Mouse (Mus musculus): ENCODE measurements around the gene Ppip5k2. TPM values are rescaled to one million over a fixed set of nuclear protein-coding genes. Genes with fewer than 3 reads are reported as not detected.

Ppip5k2 gene
- total RNA-seq, 1 experiment, result 38.8 TPM

- Histone ChIP-seq H3K4me3 (ENCODE audit: insufficient read depth in 1 of 2, low read depth in 1 of 2, low read length in 2 of 2, poor library complexity in 1 of 2, severe bottlenecking in 1 of 2) (peak within 1 kb of the TSS; percentile 82 to 99), H3K36me3 (ENCODE audit: control insufficient read depth, insufficient read depth, low read length, poor library complexity, severe bottlenecking) (no peaks in the 10 kb centered on the region), H3K9ac (ENCODE audit: insufficient read depth, low read depth, low read length, poor library complexity, severe bottlenecking) (peak within 1 kb of the TSS; percentile 83), H3K4me1 (ENCODE audit: control insufficient read depth in 2 of 2, insufficient read depth in 2 of 2, low read length in 2 of 2, poor library complexity in 1 of 2) (no peaks in the 10 kb centered on the region), H3K27ac (ENCODE audit: insufficient read depth, low read depth, low read length, poor library complexity, severe bottlenecking) (no peak within 1 kb of the TSS), H3K9me3 (ENCODE audit: control insufficient read depth, insufficient read depth, low read depth, low read length) (no peaks in the 10 kb centered on the region)
- in situ Hi-C loops (cut with MboI; ENCODE audit: low sequenced_read_pairs in 2 of 2, unreplicated experiment in 2 of 2), result no loop called here
- no peak for TF ChIP-seq ZNF384 (IDR thresholded peaks at IDR 0.05; ENCODE audit: low read depth, low read length)
- TF ChIP-seq MAFK (IDR thresholded peaks at IDR 0.05; ENCODE audit: insufficient read depth, low read depth, low read length), result no peak
- TF ChIP-seq CHD2 (IDR thresholded peaks at IDR 0.05; ENCODE audit: low read depth, low read length), result no peak
- no peak for TF ChIP-seq ZC3H11A (IDR thresholded peaks at IDR 0.05; ENCODE audit: borderline replicate concordance, low read depth, low read length)
- no peak for TF ChIP-seq HCFC1 (IDR thresholded peaks at IDR 0.05; ENCODE audit: borderline replicate concordance, insufficient read depth, low read length)
- DNase-seq (ENCODE audit: low read depth, low spot score), result peak; percentile 39
Observed at GRCm38 (mm10) chr1:97661406-97662241, 108.6 kb downstream of the Ppip5k2 start, which contains the start of gene D1Ertd622e. TSS of gene D1Ertd622e (minus strand) at chr1:97662074.

GRCm38 (mm10) chr1:97660687-97661405, 109.4 kb downstream of the Ppip5k2 start:
- peak; percentile 28 for DNase-seq (ENCODE audit: low read depth, low spot score)
- Histone ChIP-seq H3K9ac (ENCODE audit: insufficient read depth, low read depth, low read length, poor library complexity, severe bottlenecking) (peak overlapping the region; percentile 83), H3K4me3 (ENCODE audit: insufficient read depth in 1 of 2, low read depth in 1 of 2, low read length in 2 of 2, poor library complexity in 1 of 2, severe bottlenecking in 1 of 2) (peak overlapping the region; percentile 82 to 99), H3K9me3 (ENCODE audit: control insufficient read depth, insufficient read depth, low read depth, low read length) (no peaks in the 10 kb centered on the region), H3K36me3 (ENCODE audit: control insufficient read depth, insufficient read depth, low read length, poor library complexity, severe bottlenecking) (no peaks in the 10 kb centered on the region), H3K4me1 (ENCODE audit: control insufficient read depth in 2 of 2, insufficient read depth in 2 of 2, low read length in 2 of 2, poor library complexity in 1 of 2) (no peaks in the 10 kb centered on the region), H3K27ac (ENCODE audit: insufficient read depth, low read depth, low read length, poor library complexity, severe bottlenecking) (no peak overlapping the region)
- TF ChIP-seq MAFK (IDR thresholded peaks at IDR 0.05; ENCODE audit: insufficient read depth, low read depth, low read length), result no peak
- TF ChIP-seq ZNF384 (IDR thresholded peaks at IDR 0.05; ENCODE audit: low read depth, low read length), result no peak
- no peak for TF ChIP-seq ZC3H11A (IDR thresholded peaks at IDR 0.05; ENCODE audit: borderline replicate concordance, low read depth, low read length)
- no peak for TF ChIP-seq CHD2 (IDR thresholded peaks at IDR 0.05; ENCODE audit: low read depth, low read length)
- no peak for TF ChIP-seq HCFC1 (IDR thresholded peaks at IDR 0.05; ENCODE audit: borderline replicate concordance, insufficient read depth, low read length)
- in situ Hi-C loops (cut with MboI; ENCODE audit: low sequenced_read_pairs in 2 of 2, unreplicated experiment in 2 of 2), result no loop called here

- Histone ChIP-seq H3K9me3 (ENCODE audit: control insufficient read depth, insufficient read depth, low read depth, low read length) (no peaks in the 10 kb centered on the region), H3K4me1 (ENCODE audit: control insufficient read depth in 2 of 2, insufficient read depth in 2 of 2, low read length in 2 of 2, poor library complexity in 1 of 2) (no peaks in the 10 kb centered on the region), H3K27ac (ENCODE audit: insufficient read depth, low read depth, low read length, poor library complexity, severe bottlenecking) (no peak overlapping the region), H3K36me3 (ENCODE audit: control insufficient read depth, insufficient read depth, low read length, poor library complexity, severe bottlenecking) (no peaks in the 10 kb centered on the region), H3K4me3 (ENCODE audit: insufficient read depth in 1 of 2, low read depth in 1 of 2, low read length in 2 of 2, poor library complexity in 1 of 2, severe bottlenecking in 1 of 2) (no peak overlapping the region), H3K9ac (ENCODE audit: insufficient read depth, low read depth, low read length, poor library complexity, severe bottlenecking) (no peak overlapping the region)
- no peak for TF ChIP-seq ZC3H11A (IDR thresholded peaks at IDR 0.05; ENCODE audit: borderline replicate concordance, low read depth, low read length)
- TF ChIP-seq HCFC1 (IDR thresholded peaks at IDR 0.05; ENCODE audit: borderline replicate concordance, insufficient read depth, low read length), result no peak
- no peak for TF ChIP-seq CHD2 (IDR thresholded peaks at IDR 0.05; ENCODE audit: low read depth, low read length)
- no peak for TF ChIP-seq ZNF384 (IDR thresholded peaks at IDR 0.05; ENCODE audit: low read depth, low read length)
- no peak for TF ChIP-seq MAFK (IDR thresholded peaks at IDR 0.05; ENCODE audit: insufficient read depth, low read depth, low read length)
- no peak for DNase-seq (ENCODE audit: low read depth, low spot score)
- in situ Hi-C loops (cut with MboI; ENCODE audit: low sequenced_read_pairs in 2 of 2, unreplicated experiment in 2 of 2), result no loop called here
Observed at GRCm38 (mm10) chr1:97659405-97659804, 110.8 kb downstream of the Ppip5k2 start.

- Histone ChIP-seq H3K27ac (ENCODE audit: insufficient read depth, low read depth, low read length, poor library complexity, severe bottlenecking) (no peak overlapping the region), H3K9ac (ENCODE audit: insufficient read depth, low read depth, low read length, poor library complexity, severe bottlenecking) (no peak overlapping the region), H3K9me3 (ENCODE audit: control insufficient read depth, insufficient read depth, low read depth, low read length) (no peaks in the 10 kb centered on the region), H3K4me3 (ENCODE audit: insufficient read depth in 1 of 2, low read depth in 1 of 2, low read length in 2 of 2, poor library complexity in 1 of 2, severe bottlenecking in 1 of 2) (no peak overlapping the region), H3K4me1 (ENCODE audit: control insufficient read depth in 2 of 2, insufficient read depth in 2 of 2, low read length in 2 of 2, poor library complexity in 1 of 2) (no peaks in the 10 kb centered on the region), H3K36me3 (ENCODE audit: control insufficient read depth, insufficient read depth, low read length, poor library complexity, severe bottlenecking) (no peaks in the 10 kb centered on the region)
- TF ChIP-seq HCFC1 (IDR thresholded peaks at IDR 0.05; ENCODE audit: borderline replicate concordance, insufficient read depth, low read length) (no peak), ZNF384 (IDR thresholded peaks at IDR 0.05; ENCODE audit: low read depth, low read length) (no peak), ZC3H11A (IDR thresholded peaks at IDR 0.05; ENCODE audit: borderline replicate concordance, low read depth, low read length) (no peak), MAFK (IDR thresholded peaks at IDR 0.05; ENCODE audit: insufficient read depth, low read depth, low read length) (no peak), CHD2 (IDR thresholded peaks at IDR 0.05; ENCODE audit: low read depth, low read length) (no peak)
- no peak for DNase-seq (ENCODE audit: low read depth, low spot score)
- in situ Hi-C loops (cut with MboI; ENCODE audit: low sequenced_read_pairs in 2 of 2, unreplicated experiment in 2 of 2), result no loop called here
Observed at GRCm38 (mm10) chr1:97657786-97658185, 112.4 kb downstream of the Ppip5k2 start.
